Mouse (Mus musculus) ES-E14 (cell line): ENCODE results near the gene Gpatch3. TPM values are rescaled to one million over a fixed set of nuclear protein-coding genes. Genes with fewer than 3 reads are reported as not detected.

Experiments used
- DNase-seq: peaks from one replicate; pipeline ENCODE4 v3.0.0-alpha.2; 2013; ENCODE audit warnings: low read depth, low spot score
- H3K27ac ChIP-seq: 2 replicates; pipeline ENCODE4 v1.5.1; 2012; ENCODE audit warnings: low read depth, mild to moderate bottlenecking, low read length, moderate library complexity, mixed read lengths; ENCODE audit not compliant: poor library complexity, insufficient read depth, severe bottlenecking
- H3K36me3 ChIP-seq: 2 replicates; pipeline ENCODE4 v1.6.1; 2012; ENCODE audit warnings: mild to moderate bottlenecking, low read length, moderate library complexity, mixed read lengths; ENCODE audit not compliant: control insufficient read depth, poor library complexity, insufficient read depth, severe bottlenecking
- H3K4me1 ChIP-seq, 2 experiments: fragments of 150-350 bp in 1 of 2; sonication (generic) in 1 of 2; 2 replicates each; pipeline ENCODE4 v1.6.1; 2012; ENCODE audit warnings: low read length in 2 of 2, mild to moderate bottlenecking in 1 of 2, mixed read lengths in 1 of 2; ENCODE audit not compliant: control insufficient read depth in 2 of 2, insufficient read depth in 2 of 2, poor library complexity in 1 of 2
- H3K4me3 ChIP-seq, 2 experiments: fragments of 150-350 bp in 1 of 2; sonication (generic) in 1 of 2; 2 replicates each; pipeline ENCODE4 v1.5.1; 2012; ENCODE audit warnings: low read length in 2 of 2, low read depth in 1 of 2, mild to moderate bottlenecking in 1 of 2, mixed read lengths in 1 of 2; ENCODE audit not compliant: insufficient read depth in 1 of 2, poor library complexity in 1 of 2, severe bottlenecking in 1 of 2
- H3K9ac ChIP-seq: 2 replicates; pipeline ENCODE4 v1.6.1; 2012; ENCODE audit warnings: low read depth, mild to moderate bottlenecking, low read length, mixed read lengths; ENCODE audit not compliant: poor library complexity, insufficient read depth, severe bottlenecking
- H3K9me3 ChIP-seq: fragments of 150-350 bp; sonication (generic); 2 replicates; pipeline ENCODE4 v1.6.1; 2012; ENCODE audit warnings: low read depth, mild to moderate bottlenecking, low read length; ENCODE audit not compliant: control insufficient read depth, insufficient read depth
- CHD2 ChIP-seq: IDR thresholded peaks from 2 replicates; pipeline ENCODE4 v1.6.1; 2014; ENCODE audit warnings: mild to moderate bottlenecking, low read depth, low read length, inconsistent platforms
- HCFC1 ChIP-seq: IDR thresholded peaks from 2 replicates; pipeline ENCODE4 v1.6.1; 2012; ENCODE audit warnings: low read length, inconsistent platforms, borderline replicate concordance; ENCODE audit not compliant: insufficient read depth
- MAFK ChIP-seq: IDR thresholded peaks from 2 replicates; pipeline ENCODE4 v1.6.1; 2014; ENCODE audit warnings: mild to moderate bottlenecking, low read depth, low read length, inconsistent platforms; ENCODE audit not compliant: insufficient read depth
- ZC3H11A ChIP-seq: IDR thresholded peaks from 2 replicates; pipeline ENCODE4 v1.6.1; 2012; ENCODE audit warnings: low read depth, mild to moderate bottlenecking, inconsistent platforms, low read length, borderline replicate concordance
- ZNF384 ChIP-seq: IDR thresholded peaks from 2 replicates; pipeline ENCODE4 v1.6.1; 2012; ENCODE audit warnings: low read depth, low read length, inconsistent platforms
- in situ Hi-C, 2 experiments: fragments of 600-800 bp; cut with MboI; formaldehyde crosslinking; loops; one replicate each; pipeline ENCODE4 v1.15.1; 2025; ENCODE audit warnings: low sequenced_read_pairs in 2 of 2, inconsistent platforms in 1 of 2; ENCODE audit not compliant: unreplicated experiment in 2 of 2
- total RNA-seq: library from RNA; depleted of rRNA; stranded (reverse); fragments of 300-350 nt; gene quantifications from 2 replicates; pipeline ENCODE4 v1.2.3, GENCODE M21; 2012

The Gpatch3 gene
- total RNA-seq, 1 experiment = 19.9 TPM

DNA sequence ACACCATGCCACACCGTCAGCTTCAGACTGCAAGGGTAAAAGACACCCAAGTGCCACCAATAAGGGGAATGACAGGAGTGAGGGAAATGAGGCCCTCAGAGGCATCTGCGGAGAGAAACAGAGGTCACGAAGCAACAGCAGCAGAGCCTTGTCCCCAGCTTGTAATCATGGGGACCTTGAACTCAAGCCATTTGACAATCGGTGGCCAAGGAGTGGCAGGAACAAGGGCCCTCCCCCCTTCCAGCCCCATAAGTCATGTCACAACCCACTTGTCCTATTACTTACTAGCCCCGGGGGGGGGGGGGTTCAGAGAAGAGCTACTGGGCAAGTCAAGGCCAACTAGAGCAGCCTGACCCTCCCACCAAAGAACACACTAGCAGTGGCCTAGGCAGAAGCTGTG lies 37.9 kb upstream of the Gpatch3 start:
- no peak for DNase-seq
- Histone ChIP-seq H3K9ac (no peak overlapping the region), H3K4me3 (no peak overlapping the region), H3K9me3 (no peaks in the 10 kb centered on the region), H3K4me1 (peaks cover 0 to 8% of the 10 kb centered on the region in 2 experiments; a peak in 1 of 4 replicates), H3K36me3 (peaks cover 75% of the 10 kb centered on the region), H3K27ac (no peak overlapping the region)
- in situ Hi-C loops = no loop called here
- TF ChIP-seq CHD2 = no peak
- TF ChIP-seq MAFK = no peak
- TF ChIP-seq HCFC1 = no peak
- TF ChIP-seq ZC3H11A = no peak
- no peak for TF ChIP-seq ZNF384

DNA sequence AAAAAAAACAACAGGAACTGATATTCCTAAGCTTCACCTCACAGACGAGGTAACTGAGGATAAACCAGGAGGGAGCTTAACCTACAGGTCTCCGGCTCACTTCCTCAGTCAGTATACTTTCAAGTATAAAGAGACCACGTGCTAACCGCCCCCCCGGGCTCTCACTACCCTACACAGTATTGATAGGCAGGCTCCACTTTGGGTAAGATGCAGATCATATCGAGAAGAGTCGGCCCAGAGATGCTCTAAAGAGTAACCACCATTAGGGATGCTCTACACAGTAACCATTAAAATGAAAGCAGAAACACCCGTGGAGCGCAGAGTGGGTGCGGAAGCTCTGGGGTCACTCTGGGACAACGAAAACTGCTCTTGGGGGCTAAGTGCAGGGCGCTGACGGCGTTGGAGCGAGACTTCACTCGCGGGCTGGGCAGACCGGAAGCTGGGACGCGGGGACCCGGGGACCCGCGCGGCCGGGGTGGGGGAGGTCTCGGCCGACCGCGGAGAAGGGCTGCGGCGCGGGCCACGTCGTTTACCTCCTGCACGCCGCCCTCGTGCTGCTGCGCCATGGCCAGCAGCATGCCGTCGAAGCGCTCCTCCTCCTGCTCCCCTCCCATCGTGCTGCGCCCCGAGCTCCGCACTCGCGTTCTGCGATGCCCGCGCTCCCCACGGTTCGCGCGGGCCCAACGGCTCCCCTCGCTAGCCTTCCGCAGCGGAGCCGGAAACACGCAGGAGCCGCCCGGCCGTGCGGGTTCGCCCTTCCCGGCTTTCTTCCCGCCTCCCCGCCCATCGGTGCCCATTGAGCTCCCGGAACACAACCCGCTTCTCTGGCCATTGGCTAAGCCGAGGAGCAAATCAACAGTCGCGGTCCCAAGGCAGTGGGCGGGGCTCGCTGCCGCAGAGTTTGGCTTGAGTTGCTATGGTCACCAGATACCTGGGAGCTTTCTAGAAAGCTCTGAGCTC lies 29.0 kb upstream of the Gpatch3 start, which contains the start of gene Nudc:
Gene Nudc, minus strand, starts transcription at position 725 of the 960 bp plus-strand sequence.
- no peak for TF ChIP-seq MAFK
- peak; percentile 67; the same call in 1 of the 2 replicates for TF ChIP-seq HCFC1
- H3K4me3 ChIP-seq = peak within 1 kb of the TSS; percentile 90 to 100
- H3K27ac ChIP-seq = peak within 1 kb of the TSS; percentile 65
- H3K36me3 ChIP-seq = peaks cover 32% of the 10 kb centered on the region
- H3K9ac ChIP-seq = peak within 1 kb of the TSS; percentile 93
- H3K9me3 ChIP-seq = no peaks in the 10 kb centered on the region
- DNase-seq = peak; percentile 97
- in situ Hi-C loops = no loop called here
- H3K4me1 ChIP-seq = peaks cover 2 to 12% of the 10 kb centered on the region in 2 experiments; a peak in 2 of 4 replicates

- no peak overlapping the region for H3K4me3 ChIP-seq
These were observed 22.5 kb upstream of the Gpatch3 start for GRCm38 (mm10) chr4:133552029-133552428.

GRCm38 (mm10) chr4:133552768-133553447 lies 21.6 kb upstream of the Gpatch3 start, which contains the start of gene Nr0b2:
Nr0b2 (plus strand) TSS chr4:133553376.
- Histone ChIP-seq H3K4me1 (peaks cover 0 to 6% of the 10 kb centered on the region in 2 experiments; a peak in 1 of 4 replicates), H3K9me3 (no peaks in the 10 kb centered on the region), H3K36me3 (no peaks in the 10 kb centered on the region), H3K9ac (0 out of 2 replicates have a peak within 1 kb of the TSS, but pooled peaks have one; percentile 44), H3K4me3 (peak within 1 kb of the TSS; percentile 16 to 50; a peak in 3 of 4 replicates), H3K27ac (no peak within 1 kb of the TSS)
- peak; percentile 37; the same call in 1 of the 2 replicates for TF ChIP-seq ZNF384
- no peak for TF ChIP-seq HCFC1
- in situ Hi-C loops = no loop called here
- DNase-seq = no peak

More at GRCm38 (mm10) chr4:133552029-133552428, 22.5 kb upstream of the Gpatch3 start:
- DNase-seq = no peak
- Histone ChIP-seq H3K4me1 (peaks cover 0 to 6% of the 10 kb centered on the region in 2 experiments; a peak in 1 of 4 replicates), H3K9ac (no peak overlapping the region), H3K27ac (no peak overlapping the region), H3K9me3 (no peaks in the 10 kb centered on the region), H3K36me3 (no peaks in the 10 kb centered on the region)
- TF ChIP-seq HCFC1 = no peak
- no peak for TF ChIP-seq ZNF384
- TF ChIP-seq ZC3H11A = no peak
- TF ChIP-seq CHD2 = no peak
- in situ Hi-C loops = no loop called here
